Mouse (Mus musculus) mouse embryonic stem cell (cell line): ENCODE measurements around the gene Igf2bp2.

ENCODE experiments used
- in situ Hi-C, 2 experiments: fragments of 300-500 bp; cut with MboI; formaldehyde crosslinking; loops; 1 replicate in 1 of 2; 3 replicates in 1 of 2; pipeline ENCODE4 v1.14.3; 2019 to 2020; ENCODE audit warnings: low sequenced_read_pairs in 2 of 2, low pct_unique_long_range_greater_than_20kb in 1 of 2, mixed read lengths in 1 of 2; ENCODE audit not compliant: unreplicated experiment in 1 of 2

Igf2bp2 gene

GRCm38 (mm10) chr16:22151706-22152315 is 11.3 kb downstream of the Igf2bp2 start:
- in situ Hi-C loops = no loop called here

- in situ Hi-C loops = no loop called here
Observed at GRCm38 (mm10) chr16:22150421-22150820, 12.7 kb downstream of the Igf2bp2 start.

GRCm38 (mm10) chr16:22149659-22150345 is 13.3 kb downstream of the Igf2bp2 start:
- in situ Hi-C loops = no loop called here

GRCm38 (mm10) chr16:22149076-22149475 is 14.0 kb downstream of the Igf2bp2 start:
- in situ Hi-C loops = no loop called here

GRCm38 (mm10) chr16:22147131-22147530 is 16.0 kb downstream of the Igf2bp2 start:
- in situ Hi-C loops = no loop called here

GRCm38 (mm10) chr16:22146071-22146470 is 17.0 kb downstream of the Igf2bp2 start:
- in situ Hi-C loops = no loop called here

- in situ Hi-C loops = no loop called here
Observed at GRCm38 (mm10) chr16:22144490-22144889, 18.6 kb downstream of the Igf2bp2 start.

- in situ Hi-C loops = no loop called here
Observed at GRCm38 (mm10) chr16:22140861-22141260, 22.2 kb downstream of the Igf2bp2 start.

GRCm38 (mm10) chr16:22139821-22140220 is 23.3 kb downstream of the Igf2bp2 start:
- in situ Hi-C loops = no loop called here

- in situ Hi-C loops = no loop called here
Observed at GRCm38 (mm10) chr16:22136198-22136597, 26.9 kb downstream of the Igf2bp2 start.

GRCm38 (mm10) chr16:22131321-22131720 is 31.8 kb downstream of the Igf2bp2 start:
- in situ Hi-C loops = no loop called here

GRCm38 (mm10) chr16:22129511-22129910 is 33.6 kb downstream of the Igf2bp2 start:
- in situ Hi-C loops = no loop called here

- in situ Hi-C loops = no loop called here
Observed at GRCm38 (mm10) chr16:22128595-22128994, 34.5 kb downstream of the Igf2bp2 start.

GRCm38 (mm10) chr16:22127806-22128205 is 35.3 kb downstream of the Igf2bp2 start:
- in situ Hi-C loops = no loop called here

GRCm38 (mm10) chr16:22126936-22127335 is 36.2 kb downstream of the Igf2bp2 start:
- in situ Hi-C loops = no loop called here

GRCm38 (mm10) chr16:22124325-22124918 is 38.7 kb downstream of the Igf2bp2 start:
- in situ Hi-C loops = no loop called here

GRCm38 (mm10) chr16:22123658-22124057 is 39.4 kb downstream of the Igf2bp2 start:
- in situ Hi-C loops = no loop called here

- in situ Hi-C loops = no loop called here
Observed at GRCm38 (mm10) chr16:22121109-22121508, 42.0 kb downstream of the Igf2bp2 start.

- in situ Hi-C loops = no loop called here
Observed at GRCm38 (mm10) chr16:22119524-22119923, 43.6 kb downstream of the Igf2bp2 start.
